In genomic region chr19:25096316-25096715, GRCm38 (mm10) we compare ENCODE assay signal across 10 mouse cellular contexts.
DNase-seq lines count a peak whose midpoint lies in the region; TF ChIP-seq lines count a peak whose summit lies in the region.
"Had no signal": no experiment of that assay in that cellular context is flagged by ENCODE, and none has a peak within 500 bp of the region (broad histone marks: within the 10 kb centered on the region; RNA-seq: fewer than 3 reads in every experiment).

No protein-coding gene starts in this region.

- peaks cover 3% of the 10 kb centered on the region; the same call in 1 of the 2 replicates for H3K79me2 ChIP-seq in liver, adult 2 months (ENCODE audit: control insufficient read depth, insufficient read depth, low read length)

- DNase-seq in liver, adult 2 months (ENCODE audit: extremely low read depth, low read depth, low spot score) = peak; percentile 87
- DNase-seq in liver = no peak
- peak; percentile 18 to 39 for DNase-seq in kidney, postnatal 36 days
- peak; percentile 45 to 55 for DNase-seq in lung, adult 18-20 months
- peak; percentile 25 for DNase-seq in yolk sac, embryonic 10.5 days (ENCODE audit: low spot score)
- no peak for DNase-seq in natural killer cell, adult 2 months (ENCODE audit: low spot score in 2 of 2)
- no peak for DNase-seq in adrenal gland, postnatal 14 days
- DNase-seq: forebrain, postnatal 0 days; gastrocnemius, postnatal 14 days; midbrain, embryonic 14.5 days had no signal

- H3K27ac ChIP-seq in liver, adult 2 months (replicated peaks; ENCODE audit: insufficient read depth, low read depth, low read length) = peak overlapping the region; percentile 98

- H3K27me3 ChIP-seq in liver, adult 2 months (ENCODE audit: control insufficient read depth, insufficient read depth, low read length) = no peaks in the 10 kb centered on the region

- TF ChIP-seq CTCF in liver, adult 2 months (IDR thresholded peaks at IDR 0.05; ENCODE audit: low read depth, low read length) = no peak

- 16% methylated on average over 9 of the region's 9 CpGs for WGBS in liver, adult 2 months

- H3K4me1 ChIP-seq in liver, adult 2 months (ENCODE audit: control insufficient read depth, insufficient read depth, low read length) = peaks cover 13% of the 10 kb centered on the region

- H3K36me3 ChIP-seq in liver, adult 2 months (ENCODE audit: control insufficient read depth, insufficient read depth, low read length) = peaks cover 11% of the 10 kb centered on the region

- 0 out of 2 replicates have a peak, but pooled peaks have one; percentile 25 for TF ChIP-seq POLR2A in liver, adult 2 months (IDR thresholded peaks at IDR 0.05; ENCODE audit: extremely low read depth, insufficient read depth, low read length)

- H3K4me3 ChIP-seq in liver, adult 2 months (ENCODE audit: insufficient read depth, low read depth, low read length) = peak overlapping the region; percentile 60

- peak overlapping the region; percentile 75 for H3K9ac ChIP-seq in liver, adult 2 months (ENCODE audit: low read depth, low read length)
- H3K9ac ChIP-seq: forebrain, postnatal 0 days had no signal

Comparison
In these comparisons a context has a peak if more than half of its experiments do, and no peak if none do; other contexts are left out.
1. DNase-seq: peak in liver, adult 2 months (single experiment), kidney, postnatal 36 days (2 of 2), lung, adult 18-20 months (2 of 2) and yolk sac, embryonic 10.5 days (single experiment); none in liver (single experiment), natural killer cell, adult 2 months (0 of 2) and adrenal gland, postnatal 14 days (single experiment).